Mouse (Mus musculus) stomach, adult 2 months (tissue): ENCODE results near the gene Ehmt2. TPM values are rescaled to one million over a fixed set of nuclear protein-coding genes. Genes with fewer than 3 reads are reported as not detected.

ENCODE experiments used
- polyA plus RNA-seq: library from polyadenylated mRNA; depleted of rRNA; stranded (reverse); fragments of >200 nt; gene quantifications from 2 replicates; pipeline ENCODE4 v1.2.3, GENCODE M21; 2012; rRNA removed

The Ehmt2 gene
- polyA plus RNA-seq, result 126 and 127 TPM in 2 replicates

DNA sequence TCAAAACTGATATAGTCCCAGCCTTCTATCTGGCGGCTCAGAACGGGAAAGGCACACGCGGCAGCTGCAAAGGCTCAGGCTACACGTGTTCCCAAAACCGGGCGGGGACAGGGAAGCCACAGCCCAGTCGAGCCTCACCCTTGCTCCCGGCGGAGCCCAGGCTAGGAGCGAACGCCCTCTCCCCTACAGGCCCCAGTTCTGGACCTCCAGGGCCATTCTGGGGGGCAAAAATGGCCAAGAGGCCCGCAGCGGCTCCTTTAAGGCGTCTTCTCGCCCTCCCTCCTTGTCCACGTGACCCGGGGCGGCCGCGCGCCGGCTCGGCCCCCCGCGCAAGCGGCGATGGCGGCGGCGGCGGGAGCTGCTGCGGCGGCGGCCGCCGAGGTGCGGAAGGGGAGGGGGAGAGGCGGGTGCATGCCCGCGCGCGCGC is at the start of gene Ehmt2, which contains the start of gene C2:
Ehmt2 (plus strand) TSS at position 310 of the 427 bp plus-strand sequence.
C2 (minus strand) TSS at position 106 of the 427 bp plus-strand sequence.

GRCm38 (mm10) chr17:34849722-34850516 is 48.4 kb upstream of the Ehmt2 start, which contains the start of the genes Skiv2l and Nelfe:
Gene Skiv2l (minus strand): TSS chr17:34850210.
Gene Nelfe (plus strand): TSS chr17:34850391.

GRCm38 (mm10) chr17:34862416-34863081 is 35.7 kb upstream of the Ehmt2 start, which contains the start of gene Cfb:
Gene Cfb (minus strand): TSS chr17:34862518.

DNA sequence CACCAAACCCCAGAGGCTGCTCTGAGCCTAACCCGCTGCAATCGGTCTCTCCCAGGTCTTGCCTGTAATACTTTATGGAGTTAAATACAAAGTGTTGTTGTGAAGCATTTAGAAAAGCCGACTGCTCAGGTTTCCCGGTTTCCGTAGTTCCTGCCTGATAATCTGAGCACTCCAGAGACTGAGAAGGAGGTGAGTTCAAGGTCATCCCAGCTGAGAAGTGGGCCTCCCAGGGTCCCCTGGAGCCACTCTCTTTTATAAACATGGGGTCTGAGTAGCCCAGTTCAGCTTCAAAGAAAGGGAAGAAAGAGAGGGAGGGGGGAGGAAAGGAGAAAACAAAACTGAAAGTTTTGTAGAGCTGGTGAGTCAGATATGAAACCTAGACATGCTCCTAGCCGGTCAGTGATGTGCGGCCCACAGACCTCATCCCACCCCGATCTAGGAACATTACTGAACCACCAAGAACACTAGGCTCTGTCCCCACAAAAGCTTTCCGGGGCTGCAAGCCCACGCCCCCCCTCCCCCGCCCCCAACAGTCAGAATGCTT is 18.9 kb upstream of the Ehmt2 start, which contains the start of gene Zbtb12:
Zbtb12 (plus strand) TSS at position 148 of the 544 bp plus-strand sequence.

DNA sequence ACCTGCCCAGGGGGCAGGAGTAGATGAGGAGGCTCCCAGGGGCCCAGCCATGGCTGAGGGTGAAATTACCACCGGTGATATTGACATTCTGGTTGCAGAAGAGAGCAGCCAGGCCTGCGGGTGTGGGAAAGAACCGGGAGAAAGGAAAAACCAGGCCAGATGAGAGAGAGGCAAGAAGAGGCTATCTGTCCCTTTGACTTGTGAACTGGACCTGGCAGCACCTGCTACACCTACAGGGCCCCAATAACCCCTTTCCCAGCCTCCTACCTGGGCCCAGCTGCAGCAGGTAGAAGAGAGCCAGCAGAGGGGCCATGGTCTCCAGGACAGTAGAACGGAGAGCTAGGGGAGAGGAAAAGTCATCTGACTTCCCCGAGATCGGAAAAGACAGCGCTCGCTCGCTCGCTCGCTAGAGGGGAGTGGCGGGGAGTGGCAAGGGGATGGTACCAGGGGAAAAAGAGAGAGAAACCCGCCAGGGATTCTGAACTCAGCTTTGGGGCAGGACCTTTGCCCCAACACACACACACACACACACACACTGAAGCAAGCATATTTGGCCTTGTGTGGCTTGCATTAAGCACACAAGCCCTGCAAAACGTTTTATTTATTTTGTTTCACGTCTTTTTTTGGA is 16.5 kb upstream of the Ehmt2 start, which contains the start of gene Gm20547:
Gm20547 (minus strand) TSS at position 360 of the 628 bp plus-strand sequence.

DNA sequence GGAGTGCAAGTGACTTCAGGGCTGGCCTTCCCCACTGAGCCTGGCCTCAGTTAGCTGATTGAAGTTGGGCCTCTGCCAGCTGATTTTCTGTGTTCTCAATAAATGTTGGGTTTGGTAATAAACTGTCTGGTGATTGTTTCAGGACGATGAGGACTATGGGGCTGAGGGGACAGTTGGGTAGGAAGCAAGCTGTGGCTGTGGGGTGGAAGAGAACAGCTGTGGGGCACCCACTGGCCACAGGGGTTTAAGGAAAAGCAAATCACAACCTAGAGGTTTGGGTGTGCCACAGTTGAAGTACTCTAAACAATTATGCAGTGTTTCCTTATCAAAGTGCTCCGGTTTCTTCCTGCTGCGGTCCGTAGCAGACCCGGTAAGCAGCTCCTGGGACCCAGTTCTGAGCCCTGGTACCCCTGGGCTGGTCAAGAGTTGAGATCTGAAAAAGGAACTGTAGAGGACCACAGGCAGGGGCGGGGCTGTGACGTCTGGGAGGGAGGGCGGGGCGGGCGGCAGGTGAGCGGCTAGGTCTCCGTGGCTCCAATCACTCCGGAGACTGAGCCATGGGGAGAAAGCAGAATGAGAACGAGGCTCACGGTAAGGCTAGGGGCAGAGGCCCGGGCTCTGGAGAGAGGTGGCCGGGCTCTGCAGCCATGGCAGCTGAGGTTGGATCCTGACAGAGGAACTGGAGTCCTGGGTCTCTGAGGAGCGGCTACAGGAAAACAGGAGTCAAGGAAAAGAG is 15.8 kb downstream of the Ehmt2 start, which contains the start of gene Slc44a4:
Slc44a4 (plus strand) TSS at position 537 of the 736 bp plus-strand sequence.

GRCm38 (mm10) chr17:34931061-34931734 is 32.9 kb downstream of the Ehmt2 start, which contains the start of gene Neu1:
Gene Neu1 (plus strand): TSS chr17:34931253.

DNA sequence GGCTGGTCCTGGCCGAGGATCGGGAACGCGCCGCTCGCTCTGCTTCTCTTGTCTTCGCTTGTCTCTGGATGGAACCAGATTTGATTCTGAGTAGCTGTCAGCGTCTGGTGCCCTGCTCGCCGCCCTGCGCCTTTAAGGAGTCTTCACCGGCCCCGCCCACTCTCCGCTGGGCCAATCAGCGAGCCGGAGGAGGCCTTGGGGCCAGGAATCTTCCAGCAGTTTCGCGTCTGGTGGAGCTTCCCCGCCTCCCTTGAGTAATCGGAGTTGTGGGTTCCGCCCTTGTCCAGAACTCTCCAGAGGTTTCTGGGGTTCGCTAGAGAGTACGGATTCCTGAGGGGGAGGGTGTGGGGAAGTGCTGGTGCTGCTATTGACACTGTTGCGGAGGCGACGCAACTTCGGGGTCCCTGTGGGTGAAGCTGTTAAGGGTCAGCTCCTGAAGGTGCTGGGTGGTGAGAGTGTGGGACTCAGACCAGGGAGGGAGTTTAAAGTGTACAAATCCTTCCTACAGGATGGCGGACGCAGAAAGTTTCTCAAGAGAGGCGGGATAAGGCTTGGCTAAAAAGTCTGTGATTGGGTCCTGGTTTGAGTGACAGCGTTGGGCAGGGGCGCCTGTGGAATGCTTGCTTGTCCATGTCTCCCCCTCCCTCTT is 61.0 kb downstream of the Ehmt2 start, which contains the start of gene Hspa1b:
Hspa1b (minus strand) TSS at position 109 of the 649 bp plus-strand sequence.

Other genes starting within 250 kb of the Ehmt2 start
- 14.8 and 21.3 TPM in 2 replicates for gene Tnxb, start 227.9 kb upstream of the Ehmt2 start, polyA plus RNA-seq
- gene C4b, start 154.6 kb upstream of the Ehmt2 start, polyA plus RNA-seq, result 9.3 and 13.4 TPM in 2 replicates
- gene Cyp21a1, start 93.9 kb upstream of the Ehmt2 start, polyA plus RNA-seq, result 1.1 and 3.1 TPM in 2 replicates
- gene Stk19, start 61.5 kb upstream of the Ehmt2 start, polyA plus RNA-seq, result 31.6 and 34.6 TPM in 2 replicates
- gene Dxo, start 61.5 kb upstream of the Ehmt2 start, polyA plus RNA-seq, result 34.4 and 36.4 TPM in 2 replicates
- 44.5 and 47.7 TPM in 2 replicates for gene Skiv2l, start 48.3 kb upstream of the Ehmt2 start, polyA plus RNA-seq
- 11.5 and 13.1 TPM in 2 replicates for gene Nelfe, start 48.1 kb upstream of the Ehmt2 start, polyA plus RNA-seq
- gene Cfb, start 36.0 kb upstream of the Ehmt2 start, polyA plus RNA-seq, result 1.7 and 2.0 TPM in 2 replicates
- 3.6 and 3.9 TPM in 2 replicates for gene Zbtb12, start 19.0 kb upstream of the Ehmt2 start, polyA plus RNA-seq
- not detected in 2 replicates for gene Gm20547, start 16.4 kb upstream of the Ehmt2 start, polyA plus RNA-seq
- gene C2, start 204 bp upstream of the Ehmt2 start, polyA plus RNA-seq, result 1.9 and 2.3 TPM in 2 replicates
- gene Slc44a4, start 16.0 kb downstream of the Ehmt2 start, polyA plus RNA-seq, result 48.6 and 48.7 TPM in 2 replicates
- gene Neu1, start 32.8 kb downstream of the Ehmt2 start, polyA plus RNA-seq, result 30.4 and 43.8 TPM in 2 replicates
- 31.1 and 45.6 TPM in 2 replicates for gene Hspa1b, start 60.8 kb downstream of the Ehmt2 start, polyA plus RNA-seq
- gene Gm20481, start 71.4 kb downstream of the Ehmt2 start, polyA plus RNA-seq, result not detected in 2 replicates
- 16.4 and 25.7 TPM in 2 replicates for gene Hspa1a, start 73.7 kb downstream of the Ehmt2 start, polyA plus RNA-seq
- gene Hspa1l, start 74.2 kb downstream of the Ehmt2 start, polyA plus RNA-seq, result 0.34 and 0.59 TPM in 2 replicates
- gene Lsm2, start 83.4 kb downstream of the Ehmt2 start, polyA plus RNA-seq, result 43.9 and 62.3 TPM in 2 replicates
- 95.5 and 126 TPM in 2 replicates for gene Vars, start 102.5 kb downstream of the Ehmt2 start, polyA plus RNA-seq
- 1.9 and 2.2 TPM in 2 replicates for gene Vwa7, start 118.1 kb downstream of the Ehmt2 start, polyA plus RNA-seq
- gene Sapcd1, start 129.5 kb downstream of the Ehmt2 start, polyA plus RNA-seq, result 0.58 and 1.9 TPM in 2 replicates
- 2.6 and 5.6 TPM in 2 replicates for gene Msh5, start 148.3 kb downstream of the Ehmt2 start, polyA plus RNA-seq
- gene Clic1, start 151.5 kb downstream of the Ehmt2 start, polyA plus RNA-seq, result 131 and 147 TPM in 2 replicates
- gene Ddah2, start 160.6 kb downstream of the Ehmt2 start, polyA plus RNA-seq, result 16.3 and 20.7 TPM in 2 replicates
- 243 and 312 TPM in 2 replicates for gene Ly6g6c, start 166.9 kb downstream of the Ehmt2 start, polyA plus RNA-seq
- gene Mpig6b, start 167.7 kb downstream of the Ehmt2 start, polyA plus RNA-seq, result 0.42 and 0.65 TPM in 2 replicates
- gene Ly6g6e, start 178.4 kb downstream of the Ehmt2 start, polyA plus RNA-seq, result 99.6 and 112 TPM in 2 replicates
- 5.1 and 6.4 TPM in 2 replicates for gene Ly6g6d, start 179.6 kb downstream of the Ehmt2 start, polyA plus RNA-seq
- gene Ly6g6f, start 187.1 kb downstream of the Ehmt2 start, polyA plus RNA-seq, result 1.2 and 2.0 TPM in 2 replicates
- 88.7 and 152 TPM in 2 replicates for gene Abhd16a, start 190.8 kb downstream of the Ehmt2 start, polyA plus RNA-seq
- gene Ly6g5c, start 209.8 kb downstream of the Ehmt2 start, polyA plus RNA-seq, result 1.4 TPM in 1 of 2 replicates, not detected in the other
- gene Ly6g5b, start 217.0 kb downstream of the Ehmt2 start, polyA plus RNA-seq, result 1.2 and 2.2 TPM in 2 replicates
- gene Gpank1, start 223.0 kb downstream of the Ehmt2 start, polyA plus RNA-seq, result 9.3 and 11.8 TPM in 2 replicates
- gene Csnk2b, start 223.6 kb downstream of the Ehmt2 start, polyA plus RNA-seq, result 258 and 301 TPM in 2 replicates
- 13.7 and 19.0 TPM in 2 replicates for gene D17H6S53E, start 227.9 kb downstream of the Ehmt2 start, polyA plus RNA-seq
- 0.08 and 0.20 TPM in 2 replicates for gene Apom, start 233.6 kb downstream of the Ehmt2 start, polyA plus RNA-seq
- 92.9 and 94.1 TPM in 2 replicates for gene Bag6, start 236.7 kb downstream of the Ehmt2 start, polyA plus RNA-seq